Mouse (Mus musculus) brown adipose tissue, adult 24 weeks (tissue): ENCODE data around the gene Zmynd12. TPM values are rescaled to one million over a fixed set of nuclear protein-coding genes. Genes with fewer than 3 reads are reported as not detected.

Experiments
- polyA plus RNA-seq: library from polyadenylated mRNA; stranded (reverse); fragments of >200 nt; gene quantifications from 2 replicates; pipeline ENCODE4 v1.2.4, GENCODE M21; 2012; ENCODE audit not compliant: missing spikeins, insufficient read depth, insufficient read length

The Zmynd12 gene
- polyA plus RNA-seq, 1 experiment = 0.99 TPM

Other genes with a start within 250 kb of the Zmynd12 start
- 16.2 and 24.1 TPM in 2 replicates for gene Zfp691, start 248.6 kb upstream of the Zmynd12 start, polyA plus RNA-seq
- not detected in 2 replicates for gene Ermap, start 232.8 kb upstream of the Zmynd12 start, polyA plus RNA-seq
- 30.6 and 38.8 TPM in 2 replicates for gene Svbp, start 227.5 kb upstream of the Zmynd12 start, polyA plus RNA-seq
- gene Tmem269, start 204.6 kb upstream of the Zmynd12 start, polyA plus RNA-seq = not detected in 2 replicates
- 4.3 and 6.8 TPM in 2 replicates for gene AU022252, start 190.1 kb upstream of the Zmynd12 start, polyA plus RNA-seq
- gene P3h1, start 189.9 kb upstream of the Zmynd12 start, polyA plus RNA-seq = 5.7 and 6.5 TPM in 2 replicates
- 0.46 TPM in 1 of 2 replicates, not detected in the other for gene Cldn19, start 167.4 kb upstream of the Zmynd12 start, polyA plus RNA-seq
- gene Ybx1, start 128.2 kb upstream of the Zmynd12 start, polyA plus RNA-seq = 573 and 1,023 TPM in 2 replicates
- gene Ppih, start 102.3 kb upstream of the Zmynd12 start, polyA plus RNA-seq = 15.4 and 17.0 TPM in 2 replicates
- gene Ccdc30, start 7.3 kb upstream of the Zmynd12 start, polyA plus RNA-seq = 0.87 TPM in 1 of 2 replicates, not detected in the other
- 44.7 and 46.7 TPM in 2 replicates for gene Ppcs, start 394 bp upstream of the Zmynd12 start, polyA plus RNA-seq
- gene Rimkla, start 69.8 kb downstream of the Zmynd12 start, polyA plus RNA-seq = not detected in 2 replicates
- gene Foxj3, start 114.2 kb downstream of the Zmynd12 start, polyA plus RNA-seq = 9.8 and 14.9 TPM in 2 replicates
- 7.4 and 10.9 TPM in 2 replicates for gene Frg2f1, start 116.7 kb downstream of the Zmynd12 start, polyA plus RNA-seq
- gene Guca2a, start 214.9 kb downstream of the Zmynd12 start, polyA plus RNA-seq = not detected in 2 replicates
- gene Guca2b, start 236.1 kb downstream of the Zmynd12 start, polyA plus RNA-seq = not detected in 2 replicates